Mouse (Mus musculus) ZHBTc4 (cell line): ENCODE measurements around the gene Tfg.

ENCODE experiments used
- DNase-seq: peaks from one replicate; pipeline ENCODE4 v3.0.0-alpha.2; 2011; ENCODE audit warnings: low read depth, low spot score

The Tfg gene

GRCm38 (mm10) chr16:56645251-56645650, 72.0 kb downstream of the Tfg start:
- DNase-seq = no peak
